Mouse (Mus musculus) ES-Bruce4 (cell line): ENCODE measurements around the gene 4930447F04Rik. TPM values are rescaled to one million over a fixed set of nuclear protein-coding genes. Genes with fewer than 3 reads are reported as not detected.

ENCODE experiments used
- H3K27ac ChIP-seq: 2 replicates; pipeline ENCODE4 v1.5.1; 2012; ENCODE audit warnings: low read length, inconsistent platforms; ENCODE audit not compliant: insufficient read depth
- H3K27me3 ChIP-seq: 2 replicates; pipeline ENCODE4 v1.6.1; 2012; ENCODE audit warnings: mild to moderate bottlenecking, low read length, inconsistent platforms; ENCODE audit not compliant: control insufficient read depth, poor library complexity, insufficient read depth, severe bottlenecking
- H3K36me3 ChIP-seq: 2 replicates; pipeline ENCODE4 v1.6.1; 2012; ENCODE audit warnings: inconsistent platforms, mild to moderate bottlenecking, low read length, moderate library complexity; ENCODE audit not compliant: control insufficient read depth, poor library complexity, insufficient read depth, severe bottlenecking
- H3K4me1 ChIP-seq: one replicate; pipeline ENCODE4 v1.8.1; 2011; ENCODE audit warnings: low read length; ENCODE audit not compliant: control insufficient read depth, insufficient read depth
- H3K4me3 ChIP-seq: 2 replicates; pipeline ENCODE4 v1.5.1; 2011; ENCODE audit warnings: low read depth, mild to moderate bottlenecking, low read length
- H3K9ac ChIP-seq: 2 replicates; pipeline ENCODE4 v1.6.1; 2012; ENCODE audit warnings: low read depth, mild to moderate bottlenecking, inconsistent platforms; ENCODE audit not compliant: poor library complexity, severe bottlenecking
- H3K9me3 ChIP-seq: replicated peaks from 2 replicates; pipeline ENCODE4 v1.6.1; 2012; ENCODE audit warnings: mild to moderate bottlenecking, low read length, inconsistent platforms; ENCODE audit not compliant: control insufficient read depth, poor library complexity, insufficient read depth, severe bottlenecking
- EP300 ChIP-seq: IDR thresholded peaks from 2 replicates; pipeline ENCODE4 v1.6.1; 2011; ENCODE audit warnings: low read depth, low read length; ENCODE audit not compliant: insufficient read depth
- polyA plus RNA-seq: library from polyadenylated mRNA; stranded (reverse); fragments of >200 nt; gene quantifications from 2 replicates; pipeline ENCODE4 v1.2.4, GENCODE M21; 2011; ENCODE audit warnings: low read depth; ENCODE audit not compliant: missing spikeins, insufficient read depth, insufficient read length

4930447F04Rik gene
- polyA plus RNA-seq: not detected in 2 replicates

GRCm38 (mm10) chrX:66304124-66304523 is at the start of gene 4930447F04Rik:
Gene 4930447F04Rik, minus strand, starts transcription at chrX:66304224.
- Histone ChIP-seq H3K9ac (no peak within 1 kb of the TSS), H3K27me3 (no peaks in the 10 kb centered on the region), H3K4me3 (no peak within 1 kb of the TSS), H3K4me1 (no peaks in the 10 kb centered on the region), H3K9me3 (no peaks in the 10 kb centered on the region), H3K36me3 (no peaks in the 10 kb centered on the region), H3K27ac (no peak within 1 kb of the TSS)
- TF ChIP-seq EP300: no peak
